ENCODE assay signal across 8 mouse cellular contexts in the genomic region with DNA sequence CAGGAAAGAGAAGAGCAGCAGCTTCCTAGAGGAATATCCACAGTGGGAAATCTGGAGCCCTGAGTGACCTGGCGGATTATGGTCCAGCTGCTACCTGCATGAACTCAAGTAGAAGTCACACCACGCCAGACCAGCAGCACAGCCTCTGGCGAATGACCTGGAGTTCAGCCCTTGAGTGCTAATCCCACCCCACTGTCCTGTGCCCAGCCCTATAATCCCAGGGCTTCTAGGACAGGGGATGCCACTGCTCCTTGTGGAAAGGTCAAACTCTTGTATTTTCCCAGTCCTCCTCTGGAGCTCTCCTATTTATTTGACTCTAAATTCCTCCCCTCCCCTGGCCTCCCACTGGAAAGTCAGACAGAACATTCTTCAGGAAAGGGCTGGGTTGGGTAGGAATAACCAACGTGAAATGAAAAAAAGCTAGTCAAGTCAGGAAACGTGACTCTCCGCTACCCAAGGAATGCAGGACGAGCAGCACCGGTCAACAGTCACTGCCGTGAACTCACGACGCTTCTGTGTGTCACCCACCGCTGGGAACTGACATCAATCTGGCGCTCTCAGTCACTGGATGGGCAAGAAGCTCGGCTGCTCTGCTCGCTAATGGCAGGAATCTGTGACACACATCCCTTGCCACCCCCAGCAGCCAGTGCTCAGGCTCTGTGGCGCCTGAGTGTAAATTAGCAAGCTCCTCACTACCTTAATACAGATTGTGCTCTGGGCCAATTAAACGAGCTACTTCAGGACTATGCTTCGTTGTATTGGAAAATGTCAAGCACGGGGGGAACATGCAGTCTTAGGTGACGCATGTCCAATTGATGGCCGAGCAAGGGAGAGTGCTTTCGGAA. TPM values are rescaled to one million over a fixed set of nuclear protein-coding genes. Genes with fewer than 3 reads are reported as not detected.
A peak's percentile ranks its signal among the peaks of the same experiment; 100 is the strongest.
DNase-seq lines count a peak whose midpoint lies in the region; ATAC-seq and TF ChIP-seq lines count a peak whose summit lies in the region.

No protein-coding gene starts in this region.

- no peaks in the 10 kb centered on the region for H3K9me3 ChIP-seq in embryonic facial prominence, embryonic 11.5 days (replicated peaks; ENCODE audit: control insufficient read depth, low read length)
- no peaks in the 10 kb centered on the region for H3K9me3 ChIP-seq in intestine, embryonic 15.5 days
- H3K9me3 ChIP-seq in midbrain, embryonic 14.5 days (ENCODE audit: control insufficient read depth, low read length): no peaks in the 10 kb centered on the region

- DNase-seq in heart, adult 11 months: peak; percentile 94
- DNase-seq in heart, adult 18-20 months: no peak
- peak; percentile 14 for DNase-seq in embryonic facial prominence, embryonic 11.5 days (ENCODE audit: low spot score)
- peak; percentile 66 for DNase-seq in midbrain, embryonic 14.5 days
- DNase-seq in layer of hippocampus, postnatal 14 days (ENCODE audit: low spot score in 2 of 2): no peak
- no peak for DNase-seq in gastrocnemius, postnatal 10 days
- no peak for DNase-seq in thymus, adult 2 months

- no peaks in the 10 kb centered on the region for H3K27me3 ChIP-seq in embryonic facial prominence, embryonic 11.5 days (ENCODE audit: control insufficient read depth, insufficient read depth, low read length)
- H3K27me3 ChIP-seq in intestine, embryonic 15.5 days (replicated peaks): no peaks in the 10 kb centered on the region
- no peaks in the 10 kb centered on the region for H3K27me3 ChIP-seq in midbrain, embryonic 14.5 days (ENCODE audit: control insufficient read depth, insufficient read depth, low read length)
- H3K27me3 ChIP-seq in thymus, adult 2 months (ENCODE audit: control insufficient read depth, insufficient read depth, low read length): no peaks in the 10 kb centered on the region

- no peak overlapping the region for H3K4me3 ChIP-seq in embryonic facial prominence, embryonic 11.5 days (ENCODE audit: low read depth, low read length)
- no peak overlapping the region for H3K4me3 ChIP-seq in intestine, embryonic 15.5 days (replicated peaks)
- no peak overlapping the region for H3K4me3 ChIP-seq in midbrain, embryonic 14.5 days (replicated peaks; ENCODE audit: low read depth, low read length)
- H3K4me3 ChIP-seq in thymus, adult 2 months (ENCODE audit: control insufficient read depth, insufficient read depth, low read length): no peak overlapping the region

- peak; percentile 58; the same call in 1 of the 2 replicates for ATAC-seq in embryonic facial prominence, embryonic 11.5 days (replicated peaks; ENCODE audit: insufficient number of reproducible peaks, low FRiP score, low TSS enrichment, low read depth)
- no peak for ATAC-seq in intestine, embryonic 15.5 days
- ATAC-seq in midbrain, embryonic 14.5 days (ENCODE audit: low FRiP score, low TSS enrichment): no peak

- no peak overlapping the region for H3K9ac ChIP-seq in embryonic facial prominence, embryonic 11.5 days (replicated peaks; ENCODE audit: low read length)
- no peak overlapping the region; the same call in 1 of the 2 replicates for H3K9ac ChIP-seq in intestine, embryonic 15.5 days
- H3K9ac ChIP-seq in midbrain, embryonic 14.5 days (replicated peaks; ENCODE audit: low read length): 0 out of 2 replicates have a peak overlapping the region, but pooled peaks have one; percentile 16

- no peak for TF ChIP-seq CTCF in thymus, adult 2 months (IDR thresholded peaks at IDR 0.05; ENCODE audit: borderline replicate concordance, control insufficient read depth, extremely low read depth, insufficient read depth, low read length, poor library complexity)

- H3K36me3 ChIP-seq in embryonic facial prominence, embryonic 11.5 days (replicated peaks; ENCODE audit: control insufficient read depth, insufficient read depth, low read depth, low read length): no peaks in the 10 kb centered on the region
- H3K36me3 ChIP-seq in intestine, embryonic 15.5 days: no peaks in the 10 kb centered on the region
- H3K36me3 ChIP-seq in midbrain, embryonic 14.5 days (ENCODE audit: control insufficient read depth, insufficient read depth, low read length): 0 out of 2 replicates have a peak, but pooled peaks cover 8% of the 10 kb centered on the region
- peaks cover 12% of the 10 kb centered on the region; the same call in 1 of the 2 replicates for H3K36me3 ChIP-seq in thymus, adult 2 months (ENCODE audit: control insufficient read depth, insufficient read depth, low read length)

- no peak overlapping the region for H3K4me2 ChIP-seq in embryonic facial prominence, embryonic 11.5 days (ENCODE audit: low read depth, low read length)
- H3K4me2 ChIP-seq in intestine, embryonic 15.5 days (replicated peaks): peak overlapping the region; percentile 20; the same call in 1 of the 2 replicates
- H3K4me2 ChIP-seq in midbrain, embryonic 14.5 days (ENCODE audit: low read length): peak overlapping the region; percentile 36

- no peak overlapping the region for H3K27ac ChIP-seq in embryonic facial prominence, embryonic 11.5 days (replicated peaks; ENCODE audit: low read depth, low read length)
- no peak overlapping the region for H3K27ac ChIP-seq in intestine, embryonic 15.5 days
- peak overlapping the region; percentile 62 for H3K27ac ChIP-seq in midbrain, embryonic 14.5 days (replicated peaks; ENCODE audit: low read depth, low read length)
- no peak overlapping the region for H3K27ac ChIP-seq in thymus, adult 2 months (ENCODE audit: control insufficient read depth, insufficient read depth, low read length)

- peaks cover 3% of the 10 kb centered on the region; the same call in 1 of the 2 replicates for H3K4me1 ChIP-seq in embryonic facial prominence, embryonic 11.5 days (ENCODE audit: control insufficient read depth, insufficient read depth, low read length)
- H3K4me1 ChIP-seq in intestine, embryonic 15.5 days (replicated peaks): peaks cover 11% of the 10 kb centered on the region
- H3K4me1 ChIP-seq in midbrain, embryonic 14.5 days (ENCODE audit: control insufficient read depth, insufficient read depth, low read length): peaks cover 21% of the 10 kb centered on the region
- H3K4me1 ChIP-seq in thymus, adult 2 months (replicated peaks; ENCODE audit: control insufficient read depth, insufficient read depth, low read length): peaks cover 53% of the 10 kb centered on the region

- 36% methylated on average over 22 of the region's 22 CpGs for WGBS in embryonic facial prominence, embryonic 11.5 days
- 37% methylated on average over 22 of the region's 22 CpGs for WGBS in intestine, embryonic 15.5 days
- 34% methylated on average over 22 of the region's 22 CpGs for WGBS in midbrain, embryonic 14.5 days
- WGBS in thymus, adult 2 months: 67% methylated on average over 22 of the region's 22 CpGs

- no peak for TF ChIP-seq POLR2A in thymus, adult 2 months (IDR thresholded peaks at IDR 0.05; ENCODE audit: control insufficient read depth, extremely low read depth, insufficient read depth, low read length, poor library complexity)

RNA-seq across cellular contexts. Expression of a gene that starts 8.5 kb away (rescaled TPM):
- total RNA-seq in heart, adult 18-20 months (2021): 10 to 100 TPM; 36.8 to 38.9 TPM
- polyA plus RNA-seq in embryonic facial prominence, embryonic 11.5 days (2014; fragmentation: Nextera tagmentation; extraction: Ambion mirVana): 3.4 and 3.5 TPM in 2 replicates
- 3.1 and 3.8 TPM in 2 replicates for polyA plus RNA-seq in intestine, embryonic 15.5 days (2015; fragmentation: Nextera tagmentation; extraction: Ambion mirVana)
- polyA plus RNA-seq in midbrain, embryonic 14.5 days (2014; fragmentation: Nextera tagmentation; extraction: Ambion mirVana): 10.7 and 11.6 TPM in 2 replicates
- total RNA-seq in layer of hippocampus, postnatal 14 days (2021): 100 to 1,000 TPM; 172 to 174 TPM
- 10 to 100 TPM; 20.8 to 25.4 TPM for total RNA-seq in gastrocnemius, postnatal 10 days (2021)
- polyA plus RNA-seq in thymus, adult 2 months (2012; rRNA removed): 279 and 356 TPM in 2 replicates

Comparison
In these comparisons a context has a peak if more than half of its experiments do, and no peak if none do; other contexts are left out.
1. DNase-seq: peak in heart, adult 11 months (single experiment), embryonic facial prominence, embryonic 11.5 days (single experiment) and midbrain, embryonic 14.5 days (single experiment); none in heart, adult 18-20 months (0 of 2), layer of hippocampus, postnatal 14 days (0 of 2), gastrocnemius, postnatal 10 days (single experiment) and thymus, adult 2 months (single experiment).
2. RNA of a gene that starts 8.5 kb away (polyA plus RNA-seq): 279 to 356 TPM in thymus, adult 2 months; 10.7 to 11.6 TPM in midbrain, embryonic 14.5 days, 3.4 to 3.5 TPM in embryonic facial prominence, embryonic 11.5 days and 3.1 to 3.8 TPM in intestine, embryonic 15.5 days; every median in the first group is over 10 times any median in the second.